Comparison of ENCODE assay signal across 15 mouse cellular contexts in genomic region chr2:125315203-125315602, GRCm38 (mm10).
"Had no signal": no experiment of that assay in that cellular context is flagged by ENCODE, and none has a peak within 500 bp of the region (broad histone marks: within the 10 kb centered on the region; RNA-seq: fewer than 3 reads in every experiment).

No protein-coding gene starts in this region.

- H3K9me3 ChIP-seq: neural tube, embryonic 15.5 days; stomach, embryonic 15.5 days had no signal

- DNase-seq: retina, postnatal 1 day; right cerebral cortex, adult 18-20 months; right cerebral cortex, postnatal 14 days; right cerebral cortex, postnatal 25 days; right cerebral cortex, postnatal 4 days; spleen, adult 18-20 months; thymus, adult 18-20 months; thymus, adult 2 months; thymus, postnatal 14 days; thymus, postnatal 25 days; thymus, postnatal 36 days; thymus, postnatal 4 days had no signal

- H3K4me1 ChIP-seq: neural tube, embryonic 15.5 days; stomach, embryonic 15.5 days had no signal

- H3K9ac ChIP-seq: neural tube, embryonic 15.5 days; stomach, embryonic 15.5 days had no signal

- H3K27ac ChIP-seq: neural tube, embryonic 15.5 days; stomach, embryonic 15.5 days; stomach, postnatal 0 days had no signal

- H3K4me3 ChIP-seq: neural tube, embryonic 15.5 days; stomach, embryonic 15.5 days had no signal

- H3K27me3 ChIP-seq: neural tube, embryonic 15.5 days; stomach, embryonic 15.5 days had no signal

- H3K4me2 ChIP-seq: neural tube, embryonic 15.5 days; stomach, embryonic 15.5 days had no signal
